Mouse (Mus musculus) intestine, postnatal 0 days (tissue): ENCODE measurements around the gene Gimap9. TPM values are rescaled to one million over a fixed set of nuclear protein-coding genes. Genes with fewer than 3 reads are reported as not detected.

Experiments used
- ATAC-seq: fragments of 200-750 bp; cut with Nextera tagmentation; 2 replicates; pipeline ENCODE4 v1.8.0; 2017; ENCODE audit warnings: mild to moderate bottlenecking, moderate TSS enrichment, moderate library complexity
- H3K27ac ChIP-seq: fragments of 300-500 bp; sonication (generic); 2 replicates; pipeline ENCODE4 v1.5.1; 2014; ENCODE audit warnings: mild to moderate bottlenecking, low read depth, low read length, moderate library complexity
- H3K27me3 ChIP-seq: fragments of 300-500 bp; sonication (generic); replicated peaks from 2 replicates; pipeline ENCODE4 v1.6.1; 2014; ENCODE audit warnings: low read length, mixed read lengths; ENCODE audit not compliant: control insufficient read depth, insufficient read depth
- H3K36me3 ChIP-seq: fragments of 300-500 bp; sonication (generic); 2 replicates; pipeline ENCODE4 v1.6.1; 2014; ENCODE audit warnings: mild to moderate bottlenecking, moderate library complexity; ENCODE audit not compliant: control insufficient read depth, insufficient read depth
- H3K4me1 ChIP-seq: fragments of 300-500 bp; sonication (generic); replicated peaks from 2 replicates; pipeline ENCODE4 v1.6.1; 2014; ENCODE audit warnings: antibody characterized with exemption, low read length, mixed read lengths; ENCODE audit not compliant: control insufficient read depth, insufficient read depth
- H3K4me2 ChIP-seq: fragments of 300-500 bp; sonication (generic); replicated peaks from 2 replicates; pipeline ENCODE4 v1.6.1; 2014; ENCODE audit warnings: low read depth, mild to moderate bottlenecking, moderate library complexity
- H3K4me3 ChIP-seq: fragments of 300-500 bp; sonication (generic); 2 replicates; pipeline ENCODE4 v1.5.1; 2014; ENCODE audit warnings: low read depth, low read length
- H3K9ac ChIP-seq: fragments of 300-500 bp; sonication (generic); 2 replicates; pipeline ENCODE4 v1.6.1; 2014; ENCODE audit warnings: mild to moderate bottlenecking, low read depth, low read length
- H3K9me3 ChIP-seq: fragments of 300-500 bp; sonication (generic); 2 replicates; pipeline ENCODE4 v1.6.1; 2016; ENCODE audit warnings: mixed run types; ENCODE audit not compliant: control insufficient read depth
- CTCF ChIP-seq: sonication (generic); IDR thresholded peaks from 2 replicates; pipeline ENCODE4 v1.5.1; 2016; ENCODE audit warnings: low read depth, mild to moderate bottlenecking, control low read depth, antibody characterized with exemption, moderate library complexity
- WGBS: fragments of 180-500 bp; shearing (Covaris S2); extraction: QIAGEN DNeasy Blood & Tissue Kit; methylation state at CpG from one replicate; pipeline ENCODE4 v1.1.7; 2014; 5-methylcytosine and 5-hydroxymethylcytosine counted together
- polyA plus RNA-seq: library from polyadenylated mRNA; unstranded; fragments of >200 nt; fragmentation: Nextera tagmentation; extraction: Ambion mirVana; gene quantifications from 2 replicates; pipeline ENCODE4 v1.2.1, GENCODE M21; 2015

Gene Gimap9
- polyA plus RNA-seq, 1 experiment from 2014 or later: 9.9 TPM

GRCm38 (mm10) chr6:48647611-48648010 lies 28.3 kb upstream of the Gimap9 start:
- no peak for TF ChIP-seq CTCF
- Histone ChIP-seq H3K4me3 (no peak overlapping the region), H3K27ac (no peak overlapping the region), H3K4me1 (no peaks in the 10 kb centered on the region), H3K27me3 (no peaks in the 10 kb centered on the region), H3K36me3 (no peaks in the 10 kb centered on the region), H3K9me3 (no peaks in the 10 kb centered on the region), H3K9ac (no peak overlapping the region), H3K4me2 (peak overlapping the region; percentile 3; the same call in 1 of the 2 replicates)
- ATAC-seq: no peak
- WGBS: 68% methylated on average over 2 of the region's 2 CpGs

GRCm38 (mm10) chr6:48648779-48649178 lies 27.1 kb upstream of the Gimap9 start:
- H3K9me3 ChIP-seq: no peaks in the 10 kb centered on the region
- 91% methylated on average over 4 of the region's 4 CpGs for WGBS
- H3K27me3 ChIP-seq: no peaks in the 10 kb centered on the region
- no peaks in the 10 kb centered on the region for H3K36me3 ChIP-seq
- TF ChIP-seq CTCF: no peak
- H3K4me1 ChIP-seq: no peaks in the 10 kb centered on the region
- no peak overlapping the region for H3K4me2 ChIP-seq
- ATAC-seq: no peak
- H3K9ac ChIP-seq: no peak overlapping the region
- H3K4me3 ChIP-seq: no peak overlapping the region
- no peak overlapping the region for H3K27ac ChIP-seq

- no peak overlapping the region for H3K27ac ChIP-seq
- no peak for TF ChIP-seq CTCF
- WGBS: 86% methylated on average over 9 of the region's 9 CpGs
These were observed 25.9 kb upstream of the Gimap9 start for GRCm38 (mm10) chr6:48650041-48650440.

GRCm38 (mm10) chr6:48658721-48659120 lies 17.2 kb upstream of the Gimap9 start:
- Histone ChIP-seq H3K4me3 (no peak overlapping the region), H3K9me3 (no peaks in the 10 kb centered on the region), H3K4me2 (no peak overlapping the region), H3K27ac (no peak overlapping the region), H3K27me3 (no peaks in the 10 kb centered on the region), H3K4me1 (no peaks in the 10 kb centered on the region), H3K36me3 (no peaks in the 10 kb centered on the region), H3K9ac (no peak overlapping the region)
- no peak for ATAC-seq
- 75% methylated on average over 5 of the region's 5 CpGs for WGBS
- no peak for TF ChIP-seq CTCF

More at GRCm38 (mm10) chr6:48650041-48650440, 25.9 kb upstream of the Gimap9 start:
- H3K4me2 ChIP-seq: no peak overlapping the region
- H3K4me3 ChIP-seq: no peak overlapping the region
- H3K9ac ChIP-seq: no peak overlapping the region
- no peaks in the 10 kb centered on the region for H3K9me3 ChIP-seq
- H3K27me3 ChIP-seq: no peaks in the 10 kb centered on the region
- no peaks in the 10 kb centered on the region for H3K4me1 ChIP-seq
- H3K36me3 ChIP-seq: no peaks in the 10 kb centered on the region
- ATAC-seq: no peak

GRCm38 (mm10) chr6:48664750-48665149 lies 11.2 kb upstream of the Gimap9 start:
- Histone ChIP-seq H3K27me3 (no peaks in the 10 kb centered on the region), H3K4me2 (no peak overlapping the region), H3K9ac (no peak overlapping the region), H3K4me3 (no peak overlapping the region), H3K9me3 (no peaks in the 10 kb centered on the region), H3K27ac (no peak overlapping the region), H3K4me1 (peaks cover 4% of the 10 kb centered on the region), H3K36me3 (no peaks in the 10 kb centered on the region)
- 61% methylated on average over 4 of the region's 4 CpGs for WGBS
- no peak for TF ChIP-seq CTCF
- ATAC-seq: no peak

- TF ChIP-seq CTCF: no peak
- H3K27ac ChIP-seq: no peak overlapping the region
These were observed 10.5 kb upstream of the Gimap9 start for GRCm38 (mm10) chr6:48665471-48665870.

GRCm38 (mm10) chr6:48666159-48666586 lies 9.8 kb upstream of the Gimap9 start:
- no peak for TF ChIP-seq CTCF
- WGBS: 9% methylated on average over 7 of the region's 7 CpGs
- Histone ChIP-seq H3K9me3 (no peaks in the 10 kb centered on the region), H3K4me1 (peaks cover 4% of the 10 kb centered on the region), H3K4me2 (0 out of 2 replicates have a peak overlapping the region, but pooled peaks have one; percentile 13), H3K27me3 (no peaks in the 10 kb centered on the region), H3K27ac (no peak overlapping the region), H3K36me3 (no peaks in the 10 kb centered on the region), H3K4me3 (no peak overlapping the region), H3K9ac (no peak overlapping the region)
- ATAC-seq: peak; percentile 61

More at GRCm38 (mm10) chr6:48665471-48665870, 10.5 kb upstream of the Gimap9 start:
- Histone ChIP-seq H3K9me3 (no peaks in the 10 kb centered on the region), H3K9ac (no peak overlapping the region), H3K27me3 (no peaks in the 10 kb centered on the region), H3K36me3 (no peaks in the 10 kb centered on the region), H3K4me1 (peaks cover 4% of the 10 kb centered on the region), H3K4me3 (no peak overlapping the region), H3K4me2 (no peak overlapping the region)
- WGBS: 93% methylated on average over 9 of the region's 9 CpGs
- no peak for ATAC-seq
